In genomic region chr7:28585001-28585400, GRCm38 (mm10) we compare ENCODE assay signal across 13 mouse cellular contexts. TPM values are rescaled to one million over a fixed set of nuclear protein-coding genes. Genes with fewer than 3 reads are reported as not detected.
DNase-seq lines count a peak whose midpoint lies in the region; ATAC-seq and TF ChIP-seq lines count a peak whose summit lies in the region.
"Had no signal": no experiment of that assay in that cellular context is flagged by ENCODE, and none has a peak within 500 bp of the region (broad histone marks: within the 10 kb centered on the region; RNA-seq: fewer than 3 reads in every experiment).

No protein-coding gene starts in this region.

- no peak for TF ChIP-seq CTCF in gastrocnemius, adult 2 months (IDR thresholded peaks at IDR 0.05)
- TF ChIP-seq CTCF in kidney, postnatal 0 days (IDR thresholded peaks at IDR 0.05; ENCODE audit: low read depth): no peak

- H3K4me2 ChIP-seq in kidney, postnatal 0 days (ENCODE audit: low read length): no peak overlapping the region
- no peak overlapping the region for H3K4me2 ChIP-seq in limb, embryonic 15.5 days

- DNase-seq in gastrocnemius, adult 2 months: no peak
- no peak for DNase-seq in gastrocnemius, postnatal 14 days
- DNase-seq in kidney, postnatal 0 days (ENCODE audit: low spot score): no peak
- DNase-seq in kidney, adult 9 months: no peak
- DNase-seq in lung, postnatal 25 days (ENCODE audit: low spot score): peak; percentile 57
- DNase-seq in gastrocnemius, postnatal 10 days: no peak
- no peak for DNase-seq in cerebellum, postnatal 4 days (ENCODE audit: low spot score in 2 of 2)
- DNase-seq: B cell, adult 2 months; gastrocnemius, postnatal 36 days; thymus, postnatal 14 days had no signal

- H3K27me3 ChIP-seq in kidney, postnatal 0 days (ENCODE audit: insufficient read depth, low read length): no peaks in the 10 kb centered on the region
- no peaks in the 10 kb centered on the region for H3K27me3 ChIP-seq in limb, embryonic 15.5 days

- intact Hi-C loops in gastrocnemius, adult 2 months (cut with DNase I): no loop called here
- intact Hi-C loops in gastrocnemius, postnatal 14 days (cut with DNase I; ENCODE audit: low total_unique reads): no loop called here

- H3K9me3 ChIP-seq in kidney, postnatal 0 days (replicated peaks; ENCODE audit: low read length): no peaks in the 10 kb centered on the region
- no peaks in the 10 kb centered on the region for H3K9me3 ChIP-seq in limb, embryonic 15.5 days

- H3K27ac ChIP-seq in gastrocnemius, adult 2 months: peak overlapping the region; percentile 24
- peak overlapping the region; percentile 31; the same call in 1 of the 2 replicates for H3K27ac ChIP-seq in kidney, postnatal 0 days
- H3K27ac ChIP-seq in limb, embryonic 15.5 days: 0 out of 2 replicates have a peak overlapping the region, but pooled peaks have one; percentile 33

- no peak for ATAC-seq in kidney, postnatal 0 days (replicated peaks; ENCODE audit: low FRiP score, low read depth)
- no peak for ATAC-seq in limb, embryonic 15.5 days (ENCODE audit: insufficient number of reproducible peaks, low FRiP score, low TSS enrichment, low read depth)

- no peak overlapping the region for H3K4me3 ChIP-seq in gastrocnemius, adult 2 months
- H3K4me3 ChIP-seq in kidney, postnatal 0 days (replicated peaks; ENCODE audit: low read depth, low read length): no peak overlapping the region
- H3K4me3 ChIP-seq in limb, embryonic 15.5 days: no peak overlapping the region

- H3K9ac ChIP-seq in kidney, postnatal 0 days (ENCODE audit: low read depth, low read length): 0 out of 2 replicates have a peak overlapping the region, but pooled peaks have one; percentile 27
- H3K9ac ChIP-seq in limb, embryonic 15.5 days: no peak overlapping the region

- peaks cover 54% of the 10 kb centered on the region for H3K4me1 ChIP-seq in kidney, postnatal 0 days (replicated peaks; ENCODE audit: insufficient read depth, low read length)
- peaks cover 61% of the 10 kb centered on the region for H3K4me1 ChIP-seq in limb, embryonic 15.5 days

- no peaks in the 10 kb centered on the region for H3K36me3 ChIP-seq in kidney, postnatal 0 days (ENCODE audit: insufficient read depth, low read length)
- no peaks in the 10 kb centered on the region for H3K36me3 ChIP-seq in limb, embryonic 15.5 days

- 52% methylated on average over 6 of the region's 6 CpGs for WGBS in kidney, postnatal 0 days
- 61% methylated on average over 6 of the region's 6 CpGs for WGBS in limb, embryonic 15.5 days

RNA-seq across cellular contexts. Expression of gene Samd4b, which starts 12.9 kb away (rescaled TPM):
- 10 to 100 TPM; 13.0 to 13.1 TPM for total RNA-seq in gastrocnemius, adult 2 months (2021)
- 10 to 100 TPM; 15.7 to 18.5 TPM for total RNA-seq in gastrocnemius, postnatal 14 days (2021)
- polyA plus RNA-seq in kidney, postnatal 0 days (2015; fragmentation: Nextera tagmentation; extraction: Ambion mirVana): 18.4 and 19.5 TPM in 2 replicates
- polyA plus RNA-seq in limb, embryonic 15.5 days (2015; fragmentation: Nextera tagmentation; extraction: Ambion mirVana): 26.3 and 28.3 TPM in 2 replicates
- total RNA-seq in gastrocnemius, postnatal 10 days (2021): 10 to 100 TPM; 24.7 to 27.5 TPM

RNA-seq across cellular contexts. Expression of gene Pak4, which starts 13.0 kb away (rescaled TPM):
- total RNA-seq in gastrocnemius, adult 2 months (2021): 1 to 10 TPM; 2.4 to 3.2 TPM
- 1 to 10 TPM; 2.9 to 4.6 TPM for total RNA-seq in gastrocnemius, postnatal 14 days (2021)
- 33.5 and 36.6 TPM in 2 replicates for polyA plus RNA-seq in kidney, postnatal 0 days (2015; fragmentation: Nextera tagmentation; extraction: Ambion mirVana)
- 33.7 and 34.9 TPM in 2 replicates for polyA plus RNA-seq in limb, embryonic 15.5 days (2015; fragmentation: Nextera tagmentation; extraction: Ambion mirVana)
- total RNA-seq in gastrocnemius, postnatal 10 days (2021): 1 to 10 TPM; 5.5 to 7.0 TPM

RNA-seq across cellular contexts. Expression of gene Nccrp1, which starts 37.9 kb away (rescaled TPM):
- total RNA-seq in gastrocnemius, adult 2 months (2021): not detected
- not detected for total RNA-seq in gastrocnemius, postnatal 14 days (2021)
- polyA plus RNA-seq in kidney, postnatal 0 days (2015; fragmentation: Nextera tagmentation; extraction: Ambion mirVana): 5.5 and 7.3 TPM in 2 replicates
- 1.6 and 2.3 TPM in 2 replicates for polyA plus RNA-seq in limb, embryonic 15.5 days (2015; fragmentation: Nextera tagmentation; extraction: Ambion mirVana)
- total RNA-seq in gastrocnemius, postnatal 10 days (2021): not detected
- total RNA-seq: gastrocnemius, postnatal 36 days had no signal
- polyA plus RNA-seq: forebrain, embryonic 11.5 days had no signal

RNA-seq across cellular contexts. Expression of gene Sycn, which starts 44.3 kb away (rescaled TPM):
- not detected for total RNA-seq in gastrocnemius, adult 2 months (2021)
- not detected for total RNA-seq in gastrocnemius, postnatal 14 days (2021)
- polyA plus RNA-seq in kidney, postnatal 0 days (2015; fragmentation: Nextera tagmentation; extraction: Ambion mirVana): 0.27 and 0.45 TPM in 2 replicates
- polyA plus RNA-seq in limb, embryonic 15.5 days (2015; fragmentation: Nextera tagmentation; extraction: Ambion mirVana): not detected in 2 replicates
- total RNA-seq in gastrocnemius, postnatal 10 days (2021): not detected
- total RNA-seq: gastrocnemius, postnatal 36 days; layer of hippocampus, postnatal 25 days had no signal
- polyA plus RNA-seq: forebrain, embryonic 11.5 days had no signal

RNA-seq across cellular contexts. Expression of gene Acp7, which starts 46.1 kb away (rescaled TPM):
- not detected for total RNA-seq in gastrocnemius, adult 2 months (2021)
- not detected for total RNA-seq in gastrocnemius, postnatal 14 days (2021)
- polyA plus RNA-seq in kidney, postnatal 0 days (2015; fragmentation: Nextera tagmentation; extraction: Ambion mirVana): not detected in 2 replicates
- polyA plus RNA-seq in limb, embryonic 15.5 days (2015; fragmentation: Nextera tagmentation; extraction: Ambion mirVana): 1.8 and 1.9 TPM in 2 replicates
- total RNA-seq in gastrocnemius, postnatal 10 days (2021): not detected
- total RNA-seq: gastrocnemius, postnatal 36 days had no signal
- polyA plus RNA-seq: forebrain, embryonic 11.5 days had no signal
